Mouse (Mus musculus) stomach, embryonic 16.5 days (tissue): ENCODE results near the gene Fga. TPM values are rescaled to one million over a fixed set of nuclear protein-coding genes. Genes with fewer than 3 reads are reported as not detected.

Experiments used
- ATAC-seq: fragments of 200-750 bp; cut with Nextera tagmentation; 2 replicates; pipeline ENCODE4 v1.8.0; 2017; ENCODE audit warnings: moderate number of reproducible peaks, moderate TSS enrichment; ENCODE audit not compliant: insufficient read depth, low FRiP score
- H3K27ac ChIP-seq: fragments of 300-500 bp; sonication (generic); 2 replicates; pipeline ENCODE4 v1.5.1; 2014; ENCODE audit warnings: low read length
- H3K27me3 ChIP-seq: fragments of 300-500 bp; sonication (generic); 2 replicates; pipeline ENCODE4 v1.6.1; 2014; ENCODE audit warnings: low read length, control low read depth, mixed read lengths; ENCODE audit not compliant: control insufficient read depth, insufficient read depth
- H3K36me3 ChIP-seq: fragments of 300-500 bp; sonication (generic); 2 replicates; pipeline ENCODE4 v1.6.1; 2014; ENCODE audit warnings: low read length; ENCODE audit not compliant: control insufficient read depth, insufficient read depth
- H3K4me1 ChIP-seq: fragments of 300-500 bp; sonication (generic); 2 replicates; pipeline ENCODE4 v1.6.1; 2014; ENCODE audit warnings: low read length, control low read depth, mixed read lengths; ENCODE audit not compliant: control insufficient read depth, insufficient read depth
- H3K4me2 ChIP-seq: fragments of 300-500 bp; sonication (generic); 2 replicates; pipeline ENCODE4 v1.6.1; 2014; ENCODE audit warnings: low read depth, low read length, mixed read lengths
- H3K4me3 ChIP-seq: fragments of 300-500 bp; sonication (generic); replicated peaks from 2 replicates; pipeline ENCODE4 v1.5.1; 2014; ENCODE audit warnings: mild to moderate bottlenecking, low read length
- H3K9ac ChIP-seq: fragments of 300-500 bp; sonication (generic); 2 replicates; pipeline ENCODE4 v1.6.1; 2014; ENCODE audit warnings: low read length
- H3K9me3 ChIP-seq: fragments of 300-500 bp; sonication (generic); replicated peaks from 2 replicates; pipeline ENCODE4 v1.6.1; 2016; ENCODE audit warnings: low read length, control low read depth; ENCODE audit not compliant: control insufficient read depth
- WGBS: fragments of 180-500 bp; shearing (Covaris S2); extraction: QIAGEN DNeasy Blood & Tissue Kit; methylation state at CpG from one replicate; pipeline ENCODE4 v1.1.7; 2014; 5-methylcytosine and 5-hydroxymethylcytosine counted together
- polyA plus RNA-seq: library from polyadenylated mRNA; unstranded; fragments of >200 nt; fragmentation: Nextera tagmentation; extraction: Ambion mirVana; gene quantifications from 2 replicates; pipeline ENCODE4 v1.2.1, GENCODE M21; 2015

Gene Fga
- polyA plus RNA-seq, 1 experiment from 2014 or later = 36.9 TPM

- no peak for ATAC-seq
- Histone ChIP-seq H3K9me3 (no peaks in the 10 kb centered on the region), H3K4me3 (no peak overlapping the region), H3K4me1 (no peaks in the 10 kb centered on the region), H3K27ac (no peak overlapping the region), H3K36me3 (no peaks in the 10 kb centered on the region), H3K27me3 (no peaks in the 10 kb centered on the region), H3K9ac (no peak overlapping the region), H3K4me2 (no peak overlapping the region)
- 55% methylated on average over 4 of the region's 4 CpGs for WGBS
Observed at GRCm38 (mm10) chr3:83039666-83040065, 13.8 kb downstream of the Fga start.

DNA sequence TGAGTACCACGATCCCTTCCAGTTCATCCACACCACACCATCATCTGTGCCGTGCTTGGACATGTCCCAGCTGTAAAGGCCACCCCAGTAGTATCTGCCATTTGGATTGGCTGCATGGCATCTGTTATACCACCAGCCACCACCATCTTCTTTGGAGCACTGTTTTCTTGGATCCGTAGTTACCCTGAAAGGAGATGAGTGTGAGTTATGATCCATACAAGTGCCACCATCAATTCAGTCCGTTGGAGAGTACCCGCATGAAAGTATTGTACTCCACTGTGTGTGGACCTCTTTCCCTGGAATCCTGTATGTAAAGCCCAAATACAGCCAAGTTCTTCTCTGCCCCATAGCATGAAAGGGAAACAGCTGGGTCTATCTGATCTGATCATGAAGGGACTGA, 16.6 kb downstream of the Fga start:
- no peaks in the 10 kb centered on the region for H3K27me3 ChIP-seq
- no peak overlapping the region for H3K9ac ChIP-seq
- H3K9me3 ChIP-seq = no peaks in the 10 kb centered on the region
- WGBS = 91% methylated on average over 5 of the region's 5 CpGs
- no peak overlapping the region for H3K4me2 ChIP-seq
- H3K36me3 ChIP-seq = no peaks in the 10 kb centered on the region
- no peak for ATAC-seq
- H3K4me1 ChIP-seq = no peaks in the 10 kb centered on the region
- H3K4me3 ChIP-seq = no peak overlapping the region
- no peak overlapping the region for H3K27ac ChIP-seq

DNA sequence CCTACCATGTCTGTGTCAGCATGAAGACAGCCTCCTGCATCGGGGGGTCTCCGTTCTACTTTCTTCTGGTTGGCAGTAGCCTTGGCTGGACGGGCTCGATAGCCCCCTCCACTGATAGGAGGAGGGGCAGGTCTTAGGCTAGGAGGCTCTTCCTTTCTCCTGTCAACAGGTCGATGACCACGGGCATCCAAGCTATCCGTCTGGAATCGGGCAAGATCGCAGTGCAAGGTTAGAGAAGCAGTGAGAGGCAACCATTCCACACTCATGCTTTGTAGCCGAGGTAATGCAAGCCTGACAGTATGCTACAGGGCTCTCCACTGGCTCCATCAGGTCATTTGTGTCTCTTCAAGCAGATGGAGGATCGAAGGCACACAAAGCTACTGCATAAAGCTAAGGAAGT, 20.8 kb downstream of the Fga start:
- no peaks in the 10 kb centered on the region for H3K9me3 ChIP-seq
- 83% methylated on average over 11 of the region's 11 CpGs for WGBS
- no peak overlapping the region for H3K4me3 ChIP-seq
- H3K4me1 ChIP-seq = no peaks in the 10 kb centered on the region
- H3K27ac ChIP-seq = no peak overlapping the region
- no peak overlapping the region for H3K9ac ChIP-seq
- H3K4me2 ChIP-seq = no peak overlapping the region
- ATAC-seq = no peak
- no peaks in the 10 kb centered on the region for H3K36me3 ChIP-seq
- no peaks in the 10 kb centered on the region for H3K27me3 ChIP-seq

- Histone ChIP-seq H3K27ac (no peak within 1 kb of the TSS), H3K36me3 (no peaks in the 10 kb centered on the region), H3K27me3 (no peaks in the 10 kb centered on the region), H3K9me3 (no peaks in the 10 kb centered on the region), H3K9ac (no peak within 1 kb of the TSS), H3K4me1 (no peaks in the 10 kb centered on the region), H3K4me3 (no peak within 1 kb of the TSS), H3K4me2 (no peak within 1 kb of the TSS)
- WGBS = 75% methylated on average over 8 of the region's 8 CpGs
- no peak for ATAC-seq
Observed at GRCm38 (mm10) chr3:83049680-83050079, 23.8 kb downstream of the Fga start, which contains the start of gene Fgb. Gene Fgb, minus strand, starts transcription at chr3:83049863.

DNA sequence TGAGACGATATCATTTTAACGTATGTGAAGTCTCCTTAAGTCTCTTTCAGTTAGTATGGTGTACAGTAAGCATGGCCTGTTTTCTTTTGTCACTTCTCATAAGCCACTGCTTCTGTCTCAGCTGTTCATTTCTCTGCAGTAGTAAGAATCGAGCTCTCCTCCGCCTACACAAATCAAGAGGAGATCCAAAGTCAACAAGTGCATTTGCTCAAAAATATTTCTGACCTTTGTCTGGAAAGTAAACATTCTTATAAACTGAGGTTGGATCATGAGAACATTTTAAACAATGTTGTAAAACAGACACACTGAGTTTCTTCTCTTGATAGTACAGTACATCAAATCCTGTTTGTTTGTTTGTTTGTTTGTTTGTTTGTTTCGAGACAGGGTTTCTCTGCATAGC, 24.8 kb downstream of the Fga start:
- Histone ChIP-seq H3K9ac (no peak overlapping the region), H3K4me3 (no peak overlapping the region), H3K27me3 (no peaks in the 10 kb centered on the region), H3K9me3 (no peaks in the 10 kb centered on the region), H3K4me1 (no peaks in the 10 kb centered on the region), H3K27ac (no peak overlapping the region), H3K36me3 (no peaks in the 10 kb centered on the region), H3K4me2 (no peak overlapping the region)
- 64% methylated on average over 5 of the region's 5 CpGs for WGBS
- ATAC-seq = no peak

GRCm38 (mm10) chr3:83052102-83052501, 26.2 kb downstream of the Fga start:
- H3K4me2 ChIP-seq = no peak overlapping the region
- H3K4me3 ChIP-seq = no peak overlapping the region
- no peak overlapping the region for H3K27ac ChIP-seq
- H3K9me3 ChIP-seq = no peaks in the 10 kb centered on the region
- no peak for ATAC-seq
- no peak overlapping the region for H3K9ac ChIP-seq
- 74% methylated on average over 5 of the region's 5 CpGs for WGBS
- peaks cover under 1% of the 10 kb centered on the region; the same call in 1 of the 2 replicates for H3K36me3 ChIP-seq
- no peaks in the 10 kb centered on the region for H3K27me3 ChIP-seq
- peaks cover 6% of the 10 kb centered on the region for H3K4me1 ChIP-seq

DNA sequence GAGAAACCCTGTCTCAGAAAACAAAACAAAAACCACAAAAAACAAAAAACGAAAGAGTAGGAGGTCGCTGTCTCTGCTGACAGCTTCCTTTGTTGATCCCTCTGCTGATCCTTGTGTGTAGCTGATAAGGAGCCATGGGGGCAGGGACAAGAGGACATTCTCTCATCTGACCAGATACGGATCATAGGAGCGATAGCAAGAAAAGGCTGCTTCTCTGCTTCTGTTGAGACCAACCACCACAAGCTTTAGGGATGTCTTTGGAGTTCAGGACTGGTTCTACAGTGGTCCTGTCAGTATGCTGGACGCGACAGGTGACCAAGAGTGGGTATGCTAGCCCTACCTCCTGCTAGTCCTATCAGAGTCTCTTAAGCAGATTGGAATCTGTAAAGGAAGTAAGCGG, 27.2 kb downstream of the Fga start:
- Histone ChIP-seq H3K27me3 (no peaks in the 10 kb centered on the region), H3K9ac (no peak overlapping the region), H3K4me3 (no peak overlapping the region), H3K4me1 (peaks cover 6% of the 10 kb centered on the region), H3K9me3 (no peaks in the 10 kb centered on the region), H3K27ac (no peak overlapping the region), H3K4me2 (no peak overlapping the region), H3K36me3 (peaks cover 3% of the 10 kb centered on the region; the same call in 1 of the 2 replicates)
- 84% methylated on average over 7 of the region's 7 CpGs for WGBS
- no peak for ATAC-seq

GRCm38 (mm10) chr3:83053758-83054157, 27.9 kb downstream of the Fga start:
- no peak overlapping the region for H3K4me3 ChIP-seq
- no peak overlapping the region for H3K4me2 ChIP-seq
- no peak for ATAC-seq
- H3K27me3 ChIP-seq = no peaks in the 10 kb centered on the region
- no peak overlapping the region for H3K9ac ChIP-seq
- no peak overlapping the region for H3K27ac ChIP-seq
- peaks cover 6% of the 10 kb centered on the region for H3K4me1 ChIP-seq
- peaks cover 7% of the 10 kb centered on the region for H3K36me3 ChIP-seq
- H3K9me3 ChIP-seq = no peaks in the 10 kb centered on the region
- WGBS = 22% methylated on average over 10 of the region's 10 CpGs

DNA sequence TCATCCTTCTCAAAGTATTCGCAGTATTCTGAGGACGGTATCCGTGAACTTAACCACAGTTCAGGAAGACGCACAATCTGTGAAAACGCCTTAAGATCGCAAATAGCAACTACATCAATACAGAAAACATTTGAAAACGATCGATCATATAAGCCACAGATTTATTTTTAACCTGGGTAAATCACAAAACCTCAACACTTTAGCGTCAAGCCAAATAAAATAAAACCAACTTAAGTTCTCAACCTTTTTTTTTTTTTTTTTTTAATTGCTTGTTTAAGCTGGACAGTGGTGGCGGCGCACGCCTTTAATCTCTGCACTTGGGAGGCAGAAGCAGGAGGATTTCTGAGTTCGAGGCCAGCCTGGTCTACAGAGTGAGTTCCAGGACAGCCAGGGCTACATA, 28.9 kb downstream of the Fga start:
- Histone ChIP-seq H3K4me2 (peak overlapping the region; percentile 51), H3K27me3 (no peaks in the 10 kb centered on the region), H3K4me3 (peak overlapping the region; percentile 94), H3K27ac (no peak overlapping the region), H3K9ac (peak overlapping the region; percentile 62), H3K4me1 (peaks cover 6% of the 10 kb centered on the region), H3K9me3 (no peaks in the 10 kb centered on the region), H3K36me3 (peaks cover 13% of the 10 kb centered on the region)
- ATAC-seq = no peak
- 35% methylated on average over 13 of the region's 13 CpGs for WGBS
